In genomic region chr11:48262492-48262891, GRCm38 (mm10) we compare ENCODE assay signal across 22 mouse cellular contexts.
A peak's percentile ranks its signal among the peaks of the same experiment; 100 is the strongest.
DNase-seq lines count a peak whose midpoint lies in the region; ATAC-seq and TF ChIP-seq lines count a peak whose summit lies in the region.
"Had no signal": no experiment of that assay in that cellular context is flagged by ENCODE, and none has a peak within 500 bp of the region (broad histone marks: within the 10 kb centered on the region; RNA-seq: fewer than 3 reads in every experiment).

No protein-coding gene starts in this region.

- H3K36me3 ChIP-seq in embryonic facial prominence, embryonic 14.5 days (ENCODE audit: control insufficient read depth, insufficient read depth, low read length), result no peaks in the 10 kb centered on the region
- H3K36me3 ChIP-seq in embryonic facial prominence, embryonic 10.5 days (replicated peaks), result no peaks in the 10 kb centered on the region
- H3K36me3 ChIP-seq in forebrain, embryonic 16.5 days (ENCODE audit: control insufficient read depth, insufficient read depth), result no peaks in the 10 kb centered on the region
- no peaks in the 10 kb centered on the region for H3K36me3 ChIP-seq in forebrain, embryonic 12.5 days (replicated peaks)
- no peaks in the 10 kb centered on the region for H3K36me3 ChIP-seq in lung, embryonic 16.5 days (ENCODE audit: control insufficient read depth, insufficient read depth, low read length)
- H3K36me3 ChIP-seq: embryonic facial prominence, embryonic 12.5 days; heart, embryonic 12.5 days; heart, embryonic 15.5 days; hindbrain, embryonic 10.5 days; hindbrain, embryonic 13.5 days had no signal

- 51% methylated on average over 3 of the region's 3 CpGs for WGBS in embryonic facial prominence, embryonic 14.5 days
- WGBS in embryonic facial prominence, embryonic 10.5 days, result 88% methylated on average over 3 of the region's 3 CpGs
- WGBS in forebrain, embryonic 16.5 days, result 51% methylated on average over 3 of the region's 3 CpGs
- WGBS in forebrain, embryonic 12.5 days, result 89% methylated on average over 3 of the region's 3 CpGs
- WGBS in lung, embryonic 16.5 days, result 46% methylated on average over 3 of the region's 3 CpGs

- TF ChIP-seq POLR2A in brain, embryonic 14.5 days (IDR thresholded peaks at IDR 0.05; ENCODE audit: borderline replicate concordance, extremely low read depth, insufficient read depth, insufficient read length, poor library complexity, severe bottlenecking), result no peak

- no peak overlapping the region for H3K27ac ChIP-seq in embryonic facial prominence, embryonic 14.5 days (replicated peaks; ENCODE audit: low read depth, low read length)
- no peak overlapping the region for H3K27ac ChIP-seq in embryonic facial prominence, embryonic 10.5 days (replicated peaks)
- no peak overlapping the region for H3K27ac ChIP-seq in forebrain, embryonic 16.5 days (ENCODE audit: low read length)
- H3K27ac ChIP-seq in forebrain, embryonic 12.5 days, result no peak overlapping the region
- no peak overlapping the region for H3K27ac ChIP-seq in lung, embryonic 16.5 days (ENCODE audit: low read length)
- H3K27ac ChIP-seq: embryonic facial prominence, embryonic 12.5 days; heart, embryonic 15.5 days; hindbrain, embryonic 10.5 days; hindbrain, embryonic 13.5 days had no signal

- H3K4me1 ChIP-seq in embryonic facial prominence, embryonic 14.5 days (ENCODE audit: control insufficient read depth, insufficient read depth, low read length), result 0 out of 2 replicates have a peak, but pooled peaks cover 4% of the 10 kb centered on the region
- 0 out of 2 replicates have a peak, but pooled peaks cover 2% of the 10 kb centered on the region for H3K4me1 ChIP-seq in embryonic facial prominence, embryonic 10.5 days
- no peaks in the 10 kb centered on the region for H3K4me1 ChIP-seq in forebrain, embryonic 16.5 days (replicated peaks; ENCODE audit: control insufficient read depth, insufficient read depth, low read length)
- H3K4me1 ChIP-seq in forebrain, embryonic 12.5 days, result no peaks in the 10 kb centered on the region
- H3K4me1 ChIP-seq in lung, embryonic 16.5 days (replicated peaks; ENCODE audit: control insufficient read depth, insufficient read depth, low read length), result peaks cover 3% of the 10 kb centered on the region; the same call in 1 of the 2 replicates
- H3K4me1 ChIP-seq: embryonic facial prominence, embryonic 12.5 days; heart, embryonic 15.5 days; hindbrain, embryonic 10.5 days; hindbrain, embryonic 13.5 days had no signal

- no peak overlapping the region for H3K4me3 ChIP-seq in embryonic facial prominence, embryonic 14.5 days (ENCODE audit: low read depth, low read length)
- H3K4me3 ChIP-seq in embryonic facial prominence, embryonic 10.5 days, result no peak overlapping the region
- H3K4me3 ChIP-seq in forebrain, embryonic 16.5 days (replicated peaks; ENCODE audit: low read length), result no peak overlapping the region
- H3K4me3 ChIP-seq in forebrain, embryonic 12.5 days (replicated peaks), result no peak overlapping the region
- no peak overlapping the region for H3K4me3 ChIP-seq in lung, embryonic 16.5 days (ENCODE audit: low read length)
- H3K4me3 ChIP-seq: embryonic facial prominence, embryonic 12.5 days; erythroblast, embryonic 14.5 days; heart, embryonic 12.5 days; heart, embryonic 15.5 days; hindbrain, embryonic 10.5 days; hindbrain, embryonic 13.5 days had no signal

- no peaks in the 10 kb centered on the region for H3K9me3 ChIP-seq in embryonic facial prominence, embryonic 14.5 days (ENCODE audit: control insufficient read depth, low read length)
- H3K9me3 ChIP-seq in embryonic facial prominence, embryonic 10.5 days, result no peaks in the 10 kb centered on the region
- H3K9me3 ChIP-seq in forebrain, embryonic 16.5 days (ENCODE audit: control insufficient read depth, low read length), result no peaks in the 10 kb centered on the region
- H3K9me3 ChIP-seq in forebrain, embryonic 12.5 days, result no peaks in the 10 kb centered on the region
- H3K9me3 ChIP-seq in lung, embryonic 16.5 days (ENCODE audit: control insufficient read depth, low read length), result no peaks in the 10 kb centered on the region
- H3K9me3 ChIP-seq: embryonic facial prominence, embryonic 12.5 days; heart, embryonic 12.5 days; heart, embryonic 15.5 days; hindbrain, embryonic 10.5 days; hindbrain, embryonic 13.5 days had no signal

- peak; percentile 22 for DNase-seq in embryonic facial prominence, embryonic 14.5 days (ENCODE audit: low spot score)
- no peak for DNase-seq in embryonic facial prominence, embryonic 10.5 days (ENCODE audit: low spot score)
- DNase-seq in lung, postnatal 25 days (ENCODE audit: low spot score), result no peak
- DNase-seq in brain, embryonic 14.5 days (ENCODE audit: low read depth), result peak; percentile 49
- DNase-seq: adrenal gland, adult 8-10 months; adrenal gland, postnatal 25 days; cerebellum, adult 18-20 months; cerebellum, adult 9-10 months; gastrocnemius, postnatal 25 days; heart, adult 18-20 months; heart, postnatal 10 days; heart, postnatal 36 days had no signal

- no peak for TF ChIP-seq CTCF in brain, embryonic 14.5 days (IDR thresholded peaks at IDR 0.05; ENCODE audit: borderline replicate concordance, extremely low read depth, insufficient read depth, insufficient read length)

- H3K27me3 ChIP-seq in embryonic facial prominence, embryonic 14.5 days (replicated peaks; ENCODE audit: control insufficient read depth, insufficient read depth, low read length), result no peaks in the 10 kb centered on the region
- H3K27me3 ChIP-seq in embryonic facial prominence, embryonic 10.5 days (replicated peaks; ENCODE audit: low read depth, poor library complexity, severe bottlenecking), result no peaks in the 10 kb centered on the region
- no peaks in the 10 kb centered on the region for H3K27me3 ChIP-seq in forebrain, embryonic 16.5 days (replicated peaks; ENCODE audit: control insufficient read depth, insufficient read depth, low read length)
- no peaks in the 10 kb centered on the region for H3K27me3 ChIP-seq in forebrain, embryonic 12.5 days
- no peaks in the 10 kb centered on the region for H3K27me3 ChIP-seq in lung, embryonic 16.5 days (ENCODE audit: control insufficient read depth, insufficient read depth, low read depth, low read length)
- H3K27me3 ChIP-seq: embryonic facial prominence, embryonic 12.5 days; heart, embryonic 12.5 days; heart, embryonic 15.5 days; hindbrain, embryonic 13.5 days had no signal

- H3K9ac ChIP-seq in embryonic facial prominence, embryonic 14.5 days (ENCODE audit: low read depth, low read length), result no peak overlapping the region
- no peak overlapping the region for H3K9ac ChIP-seq in forebrain, embryonic 16.5 days (replicated peaks; ENCODE audit: low read depth, low read length)
- H3K9ac ChIP-seq in forebrain, embryonic 12.5 days, result no peak overlapping the region
- no peak overlapping the region for H3K9ac ChIP-seq in lung, embryonic 16.5 days (ENCODE audit: low read length)
- H3K9ac ChIP-seq: embryonic facial prominence, embryonic 12.5 days; heart, embryonic 12.5 days; heart, embryonic 15.5 days; hindbrain, embryonic 13.5 days had no signal

- no peak overlapping the region for H3K4me2 ChIP-seq in embryonic facial prominence, embryonic 14.5 days (ENCODE audit: low read depth, low read length)
- no peak overlapping the region for H3K4me2 ChIP-seq in forebrain, embryonic 16.5 days (ENCODE audit: low read length)
- no peak overlapping the region for H3K4me2 ChIP-seq in forebrain, embryonic 12.5 days
- H3K4me2 ChIP-seq in lung, embryonic 16.5 days (ENCODE audit: low read depth, low read length), result no peak overlapping the region
- H3K4me2 ChIP-seq: embryonic facial prominence, embryonic 12.5 days; heart, embryonic 12.5 days; heart, embryonic 15.5 days; hindbrain, embryonic 13.5 days had no signal

- no peak for ATAC-seq in embryonic facial prominence, embryonic 14.5 days (ENCODE audit: low read depth)
- 0 out of 2 replicates have a peak, but pooled peaks have one; percentile 26 for ATAC-seq in forebrain, embryonic 16.5 days
- no peak for ATAC-seq in forebrain, embryonic 12.5 days (ENCODE audit: low FRiP score)
- ATAC-seq in lung, embryonic 16.5 days (ENCODE audit: low read depth), result peak; percentile 66; the same call in 1 of the 2 replicates
- ATAC-seq: activated CD4-positive, CD25-positive, alpha-beta regulatory T cell, adult 4 months had no signal

Comparison
In these comparisons a context has a peak if more than half of its experiments do, and no peak if none do; other contexts are left out.
1. ATAC-seq: peak in forebrain, embryonic 16.5 days (single experiment) and lung, embryonic 16.5 days (single experiment); none in embryonic facial prominence, embryonic 14.5 days (single experiment) and forebrain, embryonic 12.5 days (single experiment).
2. DNase-seq: peak in embryonic facial prominence, embryonic 14.5 days (single experiment) and brain, embryonic 14.5 days (single experiment); none in embryonic facial prominence, embryonic 10.5 days (single experiment) and lung, postnatal 25 days (single experiment).